Mouse (Mus musculus) retina, postnatal 1 day (tissue): Measurements from ENCODE around the gene Rnf157.
"Not testable (repeated sequence)": the region's sequence is repeated elsewhere in the genome, so short reads cannot be mapped to it uniquely, and the experiment has no call there.

Experiments used
- DNase-seq: peaks from one replicate; pipeline ENCODE4 v3.0.0-alpha.2; 2012

Rnf157 gene

GRCm38 (mm10) chr11:116416196-116416943, 3.5 kb upstream of the Rnf157 start:
- DNase-seq = no peak

GRCm38 (mm10) chr11:116413631-116414022, 795 bp upstream of the Rnf157 start:
- DNase-seq = no peak

GRCm38 (mm10) chr11:116412028-116412827, 604 bp downstream of the Rnf157 start:
- peak; percentile 60 for DNase-seq

- peak; percentile 51 for DNase-seq
These were observed 1.2 kb downstream of the Rnf157 start for GRCm38 (mm10) chr11:116411582-116411981.

- not testable (repeated sequence) for DNase-seq
These were observed 2.4 kb downstream of the Rnf157 start for GRCm38 (mm10) chr11:116410415-116410814.

- DNase-seq = no peak
These were observed 3.8 kb downstream of the Rnf157 start for GRCm38 (mm10) chr11:116409008-116409407.

GRCm38 (mm10) chr11:116406231-116406728, 6.6 kb downstream of the Rnf157 start:
- DNase-seq = no peak

GRCm38 (mm10) chr11:116405601-116406000, 7.2 kb downstream of the Rnf157 start:
- no peak for DNase-seq

- DNase-seq = peak; percentile 21
These were observed 12.3 kb downstream of the Rnf157 start for GRCm38 (mm10) chr11:116400560-116400959.

- DNase-seq = no peak
These were observed 14.5 kb downstream of the Rnf157 start for GRCm38 (mm10) chr11:116398348-116398677.

- no peak for DNase-seq
These were observed 15.1 kb downstream of the Rnf157 start for GRCm38 (mm10) chr11:116397517-116398347.

GRCm38 (mm10) chr11:116396934-116397330, 15.9 kb downstream of the Rnf157 start:
- DNase-seq = no peak

GRCm38 (mm10) chr11:116396276-116396933, 16.4 kb downstream of the Rnf157 start:
- no peak for DNase-seq

GRCm38 (mm10) chr11:116394769-116395168, 18.1 kb downstream of the Rnf157 start:
- no peak for DNase-seq

- DNase-seq = peak; percentile 68
These were observed 23.9 kb downstream of the Rnf157 start for GRCm38 (mm10) chr11:116388841-116389480.

- peak; percentile 64 for DNase-seq
These were observed 25.5 kb downstream of the Rnf157 start for GRCm38 (mm10) chr11:116387086-116388071.

- no peak for DNase-seq
These were observed 26.8 kb downstream of the Rnf157 start for GRCm38 (mm10) chr11:116385999-116386398.

GRCm38 (mm10) chr11:116384171-116384570, 28.7 kb downstream of the Rnf157 start:
- DNase-seq = no peak

GRCm38 (mm10) chr11:116383070-116383469, 29.8 kb downstream of the Rnf157 start:
- not testable (repeated sequence) for DNase-seq

- DNase-seq = no peak
These were observed 32.1 kb downstream of the Rnf157 start for GRCm38 (mm10) chr11:116380767-116381166.

GRCm38 (mm10) chr11:116379530-116379929, 33.3 kb downstream of the Rnf157 start:
- DNase-seq = no peak
